Mouse (Mus musculus): ENCODE measurements around the gene Xrcc5.

Xrcc5 gene

DNA sequence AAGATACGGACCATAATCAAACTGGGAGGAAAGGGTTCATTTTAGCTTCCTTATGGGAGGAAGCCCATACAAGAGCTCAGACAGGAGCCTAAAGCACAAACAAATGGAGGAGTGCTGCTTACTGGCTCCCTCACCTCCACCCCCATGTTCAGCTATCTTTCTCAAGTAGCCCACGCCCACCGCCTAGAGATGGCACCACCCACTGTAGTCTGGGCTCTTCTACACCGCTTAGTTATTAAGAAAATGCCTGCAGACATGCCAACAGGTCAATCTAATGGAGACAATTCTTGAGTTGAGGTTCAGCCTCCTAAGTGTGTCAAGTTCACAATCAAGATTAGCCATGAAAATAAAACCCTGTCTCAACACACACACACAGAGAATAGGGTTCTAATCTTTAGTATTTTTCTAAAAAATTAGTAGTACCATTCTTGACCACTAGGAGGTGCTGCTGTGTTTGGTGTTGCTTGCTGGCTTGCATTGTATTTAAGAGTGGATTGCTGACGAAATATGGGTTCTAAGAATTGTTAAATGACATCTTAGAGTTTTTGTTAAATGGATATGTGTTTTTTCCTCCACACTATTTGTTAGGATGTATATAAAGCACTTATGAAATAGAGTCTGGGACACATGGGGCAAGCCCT lies 6.3 kb downstream of the Xrcc5 start:
- peak; percentile 20 for DNase-seq (ENCODE audit: extremely low read depth, insufficient read length, low spot score)

DNA sequence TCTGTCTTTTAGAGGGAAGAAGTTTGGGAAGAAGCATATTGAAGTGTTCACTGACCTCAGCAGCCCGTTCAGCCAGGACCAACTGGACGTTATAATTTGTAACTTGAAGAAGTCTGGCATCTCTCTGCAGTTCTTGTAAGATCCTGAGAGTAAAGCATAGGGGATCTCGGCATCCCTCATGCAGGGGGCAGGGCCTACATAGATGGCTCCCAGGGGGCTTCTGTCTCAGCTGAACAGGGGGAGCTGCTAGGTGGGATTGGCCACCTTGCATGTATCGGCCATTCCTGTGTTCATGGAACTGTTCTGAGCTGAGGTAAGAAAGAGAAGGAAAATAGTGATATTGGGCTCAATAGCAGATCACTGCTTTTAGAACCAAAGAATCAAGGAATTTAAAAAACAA lies 8.2 kb downstream of the Xrcc5 start:
- no peak for DNase-seq (ENCODE audit: extremely low read depth, insufficient read length, low spot score)

DNA sequence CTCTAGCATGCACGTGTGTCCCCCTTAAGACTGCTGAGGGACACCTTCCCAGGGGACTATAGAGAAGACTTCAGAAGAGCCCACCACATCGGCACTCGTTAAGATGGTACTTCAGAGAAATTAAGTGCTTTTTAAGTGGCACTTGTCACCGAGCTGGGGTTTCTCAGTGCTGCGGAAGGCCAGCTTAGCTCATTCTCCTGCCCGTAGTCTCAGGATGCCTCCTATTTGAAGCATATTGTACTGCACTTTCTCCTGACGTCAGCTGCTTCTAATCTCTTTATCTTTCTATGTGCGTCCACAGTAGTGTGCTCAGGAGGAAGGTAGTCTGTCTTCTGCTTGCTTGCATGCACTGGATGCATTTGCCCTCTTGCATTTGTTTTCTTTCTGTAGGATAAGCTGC lies 9.2 kb downstream of the Xrcc5 start:
- no peak for DNase-seq (ENCODE audit: extremely low read depth, insufficient read length, low spot score)

DNA sequence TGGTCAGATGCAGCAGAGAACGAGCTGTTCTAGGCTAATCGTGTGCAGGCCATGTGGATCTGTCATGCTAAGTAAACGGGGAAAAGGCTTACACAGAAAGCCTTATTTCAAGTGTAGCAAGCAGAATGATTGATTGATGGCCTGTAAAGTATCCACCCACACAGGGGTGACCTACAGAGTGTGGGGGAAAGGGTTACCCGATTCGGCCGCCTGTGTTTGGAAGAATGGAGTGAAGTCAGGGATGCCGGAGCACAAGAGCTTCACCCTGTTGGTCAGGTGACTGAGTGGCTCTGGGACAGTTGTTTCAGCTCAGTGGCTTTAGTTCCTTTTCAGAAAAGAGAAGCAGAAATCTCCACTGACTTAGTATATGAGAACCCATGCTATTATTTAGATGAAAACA lies 9.7 kb downstream of the Xrcc5 start:
- no peak for DNase-seq (ENCODE audit: extremely low read depth, insufficient read length, low spot score)

DNA sequence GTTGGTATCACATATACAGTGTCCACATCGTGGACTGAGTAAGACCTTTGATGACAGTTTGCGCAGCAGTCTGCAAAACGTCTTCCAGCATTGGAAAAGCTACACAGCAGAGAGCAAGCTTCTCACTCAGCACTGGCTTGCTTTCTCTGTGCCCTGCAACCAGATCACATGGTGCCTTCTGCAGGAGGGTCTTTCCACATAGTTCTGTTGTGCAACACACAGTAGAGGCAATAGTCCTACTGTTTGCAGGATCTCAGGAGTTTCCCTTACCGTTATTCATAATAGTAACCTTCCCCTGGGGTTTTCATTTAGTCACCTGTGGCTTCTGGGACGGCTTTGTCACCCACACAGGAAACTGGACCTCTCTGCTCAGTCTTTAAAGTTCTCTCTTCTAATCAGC lies 13.5 kb downstream of the Xrcc5 start:
- DNase-seq (ENCODE audit: extremely low read depth, insufficient read length, low spot score) = no peak

DNA sequence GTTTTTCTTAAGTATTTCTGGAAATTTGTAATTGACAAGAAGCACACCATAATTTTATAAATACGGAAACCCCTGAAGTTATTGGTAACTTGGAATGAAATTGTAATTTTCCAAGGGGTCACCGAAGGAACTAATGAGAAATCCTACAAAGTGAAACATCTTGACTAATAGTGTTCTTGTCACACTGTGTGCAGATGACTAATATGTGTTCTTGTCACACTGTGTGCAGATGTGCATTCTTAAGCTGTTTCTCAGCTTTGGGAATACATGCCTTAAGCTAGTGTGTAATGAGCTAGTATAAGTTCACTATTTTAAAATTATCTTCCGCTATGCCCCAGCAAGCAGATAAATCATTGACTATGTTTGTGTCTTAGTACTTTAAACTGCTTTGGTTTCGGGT lies 16.0 kb downstream of the Xrcc5 start:
- no peak for DNase-seq (ENCODE audit: extremely low read depth, insufficient read length, low spot score)

DNA sequence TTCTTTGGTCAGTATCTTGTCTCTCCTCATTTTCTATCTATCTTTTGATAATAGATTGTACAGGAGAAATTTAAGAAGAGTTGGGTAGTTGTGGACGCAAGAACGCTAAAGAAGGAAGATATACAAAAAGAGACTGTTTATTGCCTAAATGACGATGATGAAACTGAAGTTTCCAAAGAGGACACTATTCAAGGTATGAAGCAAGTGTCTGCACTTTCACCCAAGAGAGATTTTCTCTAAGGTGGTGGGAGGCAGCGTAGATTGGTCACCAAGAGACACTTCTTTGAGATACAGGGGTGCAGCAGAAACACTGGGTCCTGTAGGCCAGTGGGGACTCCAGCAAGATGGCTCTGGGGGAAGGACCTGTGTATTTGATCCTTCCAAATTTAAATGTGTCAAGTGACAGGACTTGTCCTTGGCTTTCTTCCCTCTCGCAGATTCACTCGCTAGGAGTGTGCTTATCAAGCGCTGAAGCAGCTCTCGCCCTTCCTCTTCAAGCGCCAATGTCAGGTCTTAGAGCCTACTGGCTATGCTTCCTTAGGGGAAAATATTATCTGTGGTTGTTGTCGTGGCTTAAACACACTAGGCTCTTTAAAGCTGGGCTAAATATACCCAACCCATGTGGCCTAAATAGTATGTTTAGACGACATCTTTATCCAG lies 19.1 kb downstream of the Xrcc5 start:
- DNase-seq (ENCODE audit: extremely low read depth, insufficient read length, low spot score) = no peak

DNA sequence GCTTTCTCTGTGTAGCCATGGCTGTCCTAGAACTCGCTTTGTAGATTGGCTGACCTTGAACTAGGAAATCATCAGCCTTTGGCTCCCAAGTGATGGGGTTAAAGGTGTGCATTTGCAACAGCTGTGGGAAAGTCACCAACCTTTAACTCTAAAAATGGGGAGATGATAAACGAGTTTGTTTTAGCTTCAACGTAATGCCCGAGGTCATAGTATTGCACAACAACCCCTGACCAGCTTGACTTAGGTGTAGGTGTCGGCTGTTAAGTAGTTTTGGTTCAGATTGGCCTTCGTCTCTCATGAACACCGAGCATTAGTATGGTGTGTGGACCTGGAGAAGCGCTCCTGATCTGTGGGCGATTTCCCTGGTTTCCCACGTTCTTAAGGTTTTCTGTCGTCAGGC lies 27.6 kb downstream of the Xrcc5 start:
- DNase-seq (ENCODE audit: extremely low read depth, insufficient read length, low spot score) = no peak

DNA sequence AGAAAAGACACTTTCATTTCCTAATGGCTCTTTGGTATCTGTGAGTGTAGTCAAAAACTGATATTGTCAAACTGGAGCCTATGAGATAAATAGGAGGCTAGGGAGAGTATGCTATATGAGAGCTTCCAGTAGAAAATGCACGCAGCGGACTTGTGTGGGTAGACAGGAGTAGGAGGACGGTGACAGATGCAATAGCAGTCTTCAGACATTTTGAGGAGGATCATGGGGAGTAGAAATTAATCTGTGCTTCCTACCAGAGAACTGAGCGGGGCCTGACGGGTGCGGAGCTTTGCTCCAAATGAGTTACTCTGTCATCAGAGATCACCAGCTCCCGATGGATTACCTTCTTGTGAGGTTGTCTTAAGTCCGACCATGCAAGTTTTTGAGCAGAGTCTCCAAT lies 29.6 kb downstream of the Xrcc5 start:
- DNase-seq (ENCODE audit: extremely low read depth, insufficient read length, low spot score) = no peak

DNA sequence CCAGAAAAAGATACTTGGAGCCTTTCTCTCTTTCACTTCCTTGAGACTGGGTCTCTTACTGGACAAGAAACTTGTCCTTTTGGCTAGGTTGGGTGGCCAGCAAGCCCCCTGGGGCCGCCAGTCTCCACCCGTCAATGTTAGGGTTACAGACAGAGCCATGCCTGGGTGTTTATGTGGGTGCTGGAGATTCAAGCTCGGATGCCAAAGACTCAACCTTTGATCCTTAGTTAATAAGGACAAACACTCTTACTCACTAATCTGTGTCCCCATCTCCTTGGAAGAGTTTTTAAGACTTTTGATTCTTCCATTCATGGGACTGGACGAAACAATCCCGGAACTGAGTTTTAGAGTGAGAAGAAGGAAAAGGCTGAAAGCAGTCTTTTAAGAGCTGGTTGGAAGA lies 31.1 kb downstream of the Xrcc5 start:
- DNase-seq (ENCODE audit: extremely low read depth, insufficient read length, low spot score) = no peak

DNA sequence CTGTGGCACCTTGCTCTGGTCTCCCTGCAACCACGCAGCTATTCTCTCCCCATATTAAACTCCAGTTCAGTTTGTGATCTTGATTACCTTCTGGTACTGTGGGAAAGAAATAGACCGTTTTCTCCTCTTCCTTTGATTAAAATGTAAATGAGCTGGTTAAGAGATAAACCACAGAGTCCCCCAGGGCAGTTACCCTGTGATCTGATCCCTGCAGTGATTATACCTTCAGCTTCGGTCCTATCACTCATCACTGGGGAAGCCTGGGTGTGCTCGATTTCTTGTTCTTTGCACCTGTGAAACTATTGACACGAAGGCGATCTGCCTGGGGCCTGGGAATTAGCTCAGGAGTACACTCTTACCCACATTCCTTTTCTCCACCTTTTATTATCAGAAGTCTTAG lies 40.7 kb downstream of the Xrcc5 start:
- no peak for DNase-seq (ENCODE audit: extremely low read depth, insufficient read length, low spot score)

DNA sequence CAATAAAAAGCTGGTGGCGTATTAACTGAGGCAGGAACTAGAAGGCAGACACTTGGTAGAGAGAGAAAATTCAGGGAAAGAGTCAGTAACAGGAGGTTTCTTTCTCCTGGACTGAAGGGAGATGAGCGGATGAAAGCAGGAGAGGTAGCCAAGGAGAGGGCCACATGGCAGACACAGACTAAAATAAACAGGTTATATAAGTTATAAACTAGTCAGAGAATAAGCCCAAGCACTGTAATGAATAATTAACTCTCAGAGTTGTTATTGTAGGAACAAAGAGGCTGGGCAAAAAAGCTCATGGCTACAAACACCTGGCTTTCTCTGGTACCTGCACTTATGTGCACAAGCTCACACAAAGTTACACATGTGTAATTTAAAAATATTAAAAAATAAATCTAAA lies 47.6 kb downstream of the Xrcc5 start:
- DNase-seq (ENCODE audit: extremely low read depth, insufficient read length, low spot score) = no peak

DNA sequence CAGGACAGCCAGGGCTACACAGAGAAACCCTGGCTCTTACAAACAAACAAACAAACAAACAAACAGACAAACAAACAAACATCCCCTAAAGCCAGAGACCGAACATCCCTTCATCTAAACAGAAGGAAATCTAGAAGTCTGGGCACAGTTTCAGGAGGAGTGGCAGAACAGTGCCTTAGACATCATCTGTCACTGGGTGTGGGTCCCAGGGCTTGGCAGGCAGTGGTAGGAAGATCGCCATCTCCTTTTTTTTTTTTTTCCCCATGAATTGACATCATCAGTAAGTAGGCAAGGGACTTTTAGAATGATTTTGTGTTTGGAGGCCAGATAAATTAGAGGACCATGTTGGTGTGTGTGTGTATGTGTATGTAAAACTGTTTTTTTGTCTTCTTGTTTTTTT lies 51.0 kb downstream of the Xrcc5 start:
- no peak for DNase-seq (ENCODE audit: extremely low read depth, insufficient read length, low spot score)

DNA sequence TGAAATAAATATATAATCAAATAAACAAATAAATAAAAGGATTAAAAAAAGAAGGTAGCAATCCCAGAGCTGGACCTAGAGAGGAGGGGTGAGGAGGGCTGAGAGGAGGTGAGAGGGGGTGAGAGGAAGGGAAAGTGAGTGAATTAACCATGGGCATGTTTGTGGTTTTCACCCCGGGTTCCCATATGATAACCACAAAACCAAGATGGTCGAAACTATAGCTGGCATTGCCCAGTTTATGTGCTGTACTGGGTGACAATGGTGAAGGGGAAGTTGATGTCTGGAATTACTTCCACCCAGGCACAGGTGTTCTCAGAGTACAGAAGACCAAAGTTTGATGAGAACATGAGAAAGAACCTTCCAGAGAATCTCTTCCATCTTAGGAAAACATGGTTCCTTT lies 52.2 kb downstream of the Xrcc5 start:
- no peak for DNase-seq (ENCODE audit: extremely low read depth, insufficient read length, low spot score)

DNA sequence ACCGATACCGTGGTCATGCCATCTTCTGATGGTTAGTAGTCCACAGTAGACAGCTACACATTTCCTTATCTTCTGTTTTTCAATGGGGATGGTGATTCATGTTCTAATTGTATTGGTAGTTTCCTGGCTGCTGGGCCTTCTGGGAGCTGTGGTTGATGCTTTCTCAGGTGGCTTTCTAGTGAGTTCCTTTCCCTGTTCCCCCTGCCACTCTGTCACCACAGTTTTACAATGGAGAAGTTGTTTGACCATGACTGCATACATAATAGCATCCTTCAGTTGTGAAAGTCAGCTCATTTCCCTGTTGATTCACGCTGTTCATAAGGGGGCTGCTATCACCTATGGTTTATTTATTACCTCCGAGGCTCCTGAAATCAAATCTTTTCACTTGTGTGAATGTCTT lies 53.6 kb downstream of the Xrcc5 start:
- DNase-seq (ENCODE audit: extremely low read depth, insufficient read length, low spot score) = no peak

DNA sequence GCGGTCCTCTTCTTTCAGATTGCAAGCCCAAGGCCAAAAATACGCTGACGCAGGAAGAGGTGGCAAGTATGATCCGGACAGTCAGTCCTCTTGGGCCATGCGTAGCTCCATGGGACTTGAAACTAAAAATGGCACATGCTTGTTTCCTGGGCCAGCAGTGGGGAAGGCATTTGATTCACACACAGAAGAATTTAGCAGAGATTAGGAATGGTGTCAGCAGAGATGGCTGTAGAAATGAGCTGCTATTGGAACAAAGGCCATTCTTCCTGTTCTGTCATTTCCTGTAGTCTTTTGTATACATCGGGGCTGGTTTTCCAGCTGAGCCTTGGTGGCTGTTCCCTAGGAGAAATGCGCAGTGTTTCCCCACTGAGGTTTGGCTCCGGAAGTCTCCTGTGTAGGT lies 57.4 kb downstream of the Xrcc5 start:
- DNase-seq (ENCODE audit: extremely low read depth, insufficient read length, low spot score) = no peak

DNA sequence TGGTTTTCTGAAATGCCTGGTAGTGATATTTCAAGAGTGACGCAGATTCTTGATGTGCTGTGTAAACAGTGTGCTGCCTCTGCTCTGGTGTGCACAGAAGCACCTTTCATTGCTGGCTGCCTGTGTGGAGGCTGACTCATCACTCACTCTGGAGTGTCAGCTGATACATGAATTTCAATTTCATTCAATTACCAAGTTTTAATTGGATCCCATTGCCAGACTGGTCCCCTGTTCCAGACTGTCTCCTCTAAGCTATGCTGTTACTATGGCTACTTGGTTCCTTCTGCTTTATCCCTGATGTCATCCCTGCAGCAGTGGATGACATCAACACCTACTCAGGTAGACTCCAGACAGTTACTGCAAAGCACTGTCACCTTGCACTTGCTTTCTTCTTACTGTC lies 65.3 kb downstream of the Xrcc5 start:
- peak; percentile 10 for DNase-seq (ENCODE audit: extremely low read depth, insufficient read length, low spot score)

DNA sequence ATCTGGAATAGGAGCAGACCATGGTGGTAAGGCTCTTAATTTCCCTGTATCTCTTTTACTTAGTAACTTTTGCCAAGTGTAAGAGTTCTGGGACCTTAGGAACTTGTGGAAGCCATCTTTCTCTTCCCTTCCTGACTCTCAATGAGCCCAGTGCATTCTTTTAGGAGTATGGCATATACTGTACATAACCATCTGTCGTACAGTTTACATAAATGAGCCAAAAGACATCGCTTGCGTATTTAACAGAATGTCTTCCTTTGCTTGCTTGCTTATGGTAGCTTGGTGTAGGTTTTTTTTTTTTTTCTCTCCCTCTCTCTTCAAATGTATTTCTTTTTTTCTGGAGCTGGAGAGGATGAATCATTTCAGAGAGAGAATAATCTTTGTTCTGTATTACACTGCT lies 65.7 kb downstream of the Xrcc5 start:
- no peak for DNase-seq (ENCODE audit: extremely low read depth, insufficient read length, low spot score)

DNA sequence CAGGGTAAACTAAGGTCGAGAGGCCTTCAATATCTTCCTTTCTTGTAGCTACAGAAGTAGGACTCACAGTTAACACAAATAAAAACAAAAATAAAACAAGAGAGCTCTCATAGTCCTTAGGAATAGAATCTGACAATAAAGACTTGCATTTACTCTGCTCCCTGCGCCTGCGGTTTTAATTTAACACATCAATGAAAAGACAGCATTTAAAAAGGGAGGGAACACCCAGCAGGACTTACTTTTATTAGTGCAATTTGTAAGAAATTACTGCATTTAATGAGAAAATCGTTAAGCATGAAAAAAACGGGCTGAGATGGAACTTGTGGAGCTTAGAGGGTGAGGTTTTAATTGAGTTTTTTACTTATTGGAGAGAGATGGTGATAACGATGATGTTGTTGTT lies 66.4 kb downstream of the Xrcc5 start:
- no peak for DNase-seq (ENCODE audit: extremely low read depth, insufficient read length, low spot score)

DNA sequence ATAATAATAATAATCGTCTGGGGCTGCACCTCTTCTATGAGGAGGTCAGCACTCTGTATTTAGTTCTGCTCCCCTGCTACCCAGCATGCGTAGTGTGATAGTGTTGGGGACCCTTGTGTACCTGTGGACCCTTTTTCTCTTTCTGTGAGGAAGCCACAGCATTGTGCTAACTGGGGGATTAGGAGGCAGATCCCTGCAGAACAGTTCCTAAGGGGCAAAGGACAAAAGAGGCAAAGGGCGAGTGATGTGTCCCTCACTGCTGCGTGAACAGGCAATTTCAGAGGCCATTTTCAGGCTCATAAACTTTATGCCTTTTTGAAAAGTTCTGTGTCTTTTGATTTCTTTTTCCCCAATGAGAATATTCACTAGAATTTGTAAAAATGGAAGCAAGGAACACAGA lies 66.8 kb downstream of the Xrcc5 start:
- no peak for DNase-seq (ENCODE audit: extremely low read depth, insufficient read length, low spot score)

DNA sequence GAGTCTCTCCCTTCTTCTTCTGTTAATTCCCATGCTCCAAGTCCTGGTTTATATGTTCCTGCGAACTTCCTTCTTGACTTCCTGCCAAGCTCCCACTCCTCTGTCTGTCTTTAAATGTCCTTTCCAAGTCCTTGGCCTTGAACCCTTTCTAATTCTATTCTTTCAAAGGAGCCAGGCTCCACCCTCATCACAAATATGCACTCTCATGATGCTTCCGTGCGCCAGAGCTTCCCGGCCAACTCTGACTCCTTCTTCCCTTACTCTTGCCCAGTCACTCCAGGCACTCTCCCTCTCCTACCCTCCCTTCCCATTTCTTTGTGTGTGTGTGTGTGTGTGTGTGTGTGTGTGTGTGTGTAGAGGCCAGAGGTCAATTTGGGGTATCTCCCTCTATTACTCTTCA lies 70.9 kb downstream of the Xrcc5 start:
- no peak for DNase-seq (ENCODE audit: extremely low read depth, insufficient read length, low spot score)

DNA sequence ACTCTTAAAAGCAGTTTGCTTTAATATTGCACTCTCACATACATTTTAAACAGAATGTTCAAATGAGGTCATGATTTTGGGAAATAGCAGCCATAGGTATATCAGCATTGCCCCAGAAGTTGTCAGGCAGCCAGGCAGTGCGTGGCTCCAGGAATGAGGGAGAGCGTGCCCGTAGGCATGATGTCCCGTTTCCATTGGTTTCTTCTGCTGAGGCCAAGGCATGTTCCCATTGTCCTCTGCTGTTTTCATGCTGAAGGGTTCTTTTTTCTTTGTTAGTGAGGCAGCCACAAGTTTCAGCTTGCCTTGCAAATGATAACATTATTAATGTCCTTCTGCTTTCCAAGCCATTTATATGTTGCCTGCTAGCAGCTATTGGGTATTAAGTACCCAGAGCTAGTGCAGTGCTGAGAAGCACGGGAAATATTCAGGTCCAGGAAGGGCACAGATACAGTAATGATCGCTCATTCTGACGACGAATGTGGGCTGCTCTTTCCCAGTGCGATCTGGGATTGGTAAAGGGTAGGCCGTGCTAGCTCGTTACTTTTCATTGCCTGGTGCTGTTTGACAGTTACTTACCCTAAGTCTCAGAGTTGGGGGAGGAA lies 72.6 kb downstream of the Xrcc5 start:
- DNase-seq (ENCODE audit: extremely low read depth, insufficient read length, low spot score) = no peak

DNA sequence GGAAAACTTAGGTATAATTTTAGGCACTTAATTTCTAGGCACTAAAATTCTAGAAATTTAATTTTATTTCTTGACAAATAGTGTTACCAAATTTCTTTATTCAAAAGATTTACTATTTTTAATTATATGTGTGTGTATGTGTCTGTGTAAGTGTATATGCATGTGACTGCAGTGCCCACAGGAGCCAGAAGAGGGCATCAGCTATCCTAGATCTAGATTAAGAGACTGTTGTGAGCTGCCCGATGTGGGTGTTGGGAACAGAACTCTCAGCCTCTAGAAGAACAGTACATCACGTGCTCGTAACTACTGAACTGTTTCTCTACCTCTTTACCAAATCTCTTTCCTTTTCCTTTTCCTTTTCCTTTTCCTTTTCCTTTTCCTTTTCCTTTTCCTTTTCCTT lies 73.3 kb downstream of the Xrcc5 start:
- no peak for DNase-seq (ENCODE audit: extremely low read depth, insufficient read length, low spot score)
